Mouse (Mus musculus) pancreas, adult 10 weeks (tissue): ENCODE measurements around the gene Hils1. TPM values are rescaled to one million over a fixed set of nuclear protein-coding genes. Genes with fewer than 3 reads are reported as not detected.

Source experiments
- polyA plus RNA-seq: library from polyadenylated mRNA; stranded (reverse); fragments of 350-450 nt; fragmentation: Illumina TruSeq; extraction: RNeasy Lipid Tissue Mini Kit (QIAGEN cat#74804); gene quantifications from one replicate; pipeline ENCODE4 v1.2.3, GENCODE M21; 2015; ENCODE audit warnings: low read depth, low replicate concordance; ENCODE audit not compliant: insufficient read depth

Gene Hils1
- not detected for polyA plus RNA-seq

DNA sequence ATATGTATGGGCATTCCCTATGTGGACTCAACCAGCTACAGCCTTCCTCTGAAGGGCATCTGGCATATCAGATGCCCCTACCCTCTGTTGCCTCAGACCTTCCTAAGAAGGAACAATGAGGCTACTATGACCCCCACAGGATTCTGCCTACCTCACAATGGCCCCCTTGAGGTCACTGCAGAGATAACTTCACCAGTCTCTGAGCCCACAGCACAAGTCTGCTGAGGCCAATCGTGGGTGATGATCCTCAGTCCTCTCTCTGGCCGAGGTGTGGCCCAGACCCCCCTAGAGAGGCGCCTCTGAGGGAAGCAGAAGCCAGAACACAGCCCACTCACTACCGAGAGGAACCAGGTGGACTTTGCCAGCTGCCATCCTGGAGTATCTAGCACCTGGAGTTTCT lies at the start of gene Hils1:
Gene Hils1, plus strand, starts transcription at position 175 of the 400 bp plus-strand sequence.

DNA sequence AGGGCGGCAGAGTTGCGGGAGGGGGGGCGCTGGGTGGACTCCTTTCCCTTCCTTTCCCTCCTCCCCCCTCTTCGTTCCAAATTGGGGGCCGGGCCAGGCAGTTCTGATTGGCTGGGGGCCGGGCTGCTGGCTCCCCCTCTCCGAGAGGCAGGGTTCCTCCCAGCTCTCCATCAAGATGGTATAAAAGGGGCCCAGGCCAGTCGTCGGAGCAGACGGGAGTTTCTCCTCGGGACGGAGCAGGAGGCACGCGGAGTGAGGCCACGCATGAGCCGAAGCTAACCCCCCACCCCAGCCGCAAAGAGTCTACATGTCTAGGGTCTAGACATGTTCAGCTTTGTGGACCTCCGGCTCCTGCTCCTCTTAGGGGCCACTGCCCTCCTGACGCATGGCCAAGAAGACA lies 31.3 kb upstream of the Hils1 start, which contains the start of gene Col1a1:
Gene Col1a1, plus strand, starts transcription at position 180 of the 400 bp plus-strand sequence.

GRCm38 (mm10) chr11:94976199-94976598 lies 8.8 kb downstream of the Hils1 start, which contains the start of gene Sgca:
Sgca (minus strand) TSS chr11:94976327.

DNA sequence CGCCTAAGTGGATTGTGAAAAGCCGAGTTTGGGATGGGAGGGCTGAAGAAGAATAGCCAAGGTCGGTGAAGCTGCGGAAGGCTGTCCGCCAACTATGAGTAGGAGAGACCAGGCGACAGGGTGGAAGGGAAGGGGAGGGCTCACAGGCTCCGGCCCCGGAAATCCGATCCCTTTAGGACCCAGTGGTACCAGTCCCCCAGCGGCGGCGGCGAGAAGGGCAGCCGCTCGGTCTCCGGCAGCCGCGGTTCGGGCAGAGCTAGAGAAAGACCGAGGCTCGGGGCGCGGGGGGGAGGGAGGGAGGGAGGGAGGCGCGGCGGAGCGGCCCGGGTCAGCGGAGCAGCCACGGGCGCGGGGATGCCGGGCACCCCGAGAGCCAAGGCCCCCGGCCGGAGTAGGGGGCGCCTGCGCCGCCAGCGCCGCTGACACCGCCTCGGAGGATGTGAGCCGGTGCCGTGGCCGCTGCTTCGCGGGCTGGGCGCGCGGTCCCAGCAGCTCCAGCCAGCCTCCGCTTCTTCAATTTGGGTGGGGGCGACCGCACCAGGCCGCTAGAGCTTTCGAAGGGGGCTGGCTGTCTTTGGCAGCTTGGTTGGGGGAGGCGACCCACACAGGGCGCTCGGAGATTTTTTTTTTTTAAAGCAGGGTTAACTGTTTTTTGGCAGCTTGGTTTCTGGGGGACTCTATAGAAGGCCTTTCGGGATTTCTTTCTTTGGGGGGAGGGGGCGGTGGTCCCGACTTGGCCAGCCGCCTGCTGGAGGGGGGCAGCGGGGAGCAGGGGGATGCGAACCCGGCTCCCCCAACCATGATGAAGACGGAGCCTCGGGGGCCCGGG lies 23.6 kb downstream of the Hils1 start, which contains the start of gene Ppp1r9b:
Gene Ppp1r9b, plus strand, starts transcription at position 287 of the 829 bp plus-strand sequence.

DNA sequence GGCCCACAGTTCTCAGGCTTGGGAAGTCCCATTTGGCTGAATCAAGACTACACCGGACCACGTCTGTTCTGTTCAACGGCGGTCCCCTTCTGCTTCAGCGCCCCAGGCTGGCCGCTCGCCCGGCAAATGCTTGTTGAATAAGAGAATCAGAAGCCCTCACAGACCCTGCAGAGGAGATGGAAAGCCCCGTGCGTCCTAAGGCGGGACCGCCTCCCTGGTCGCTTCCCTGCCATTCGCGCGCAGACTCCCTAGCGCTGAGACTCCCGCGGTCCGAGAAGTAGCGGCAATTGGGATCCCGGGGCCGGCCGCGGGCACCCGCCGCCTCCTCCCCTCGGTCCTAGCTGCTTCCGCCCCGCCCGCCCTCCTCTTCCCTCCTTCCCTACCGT lies 42.2 kb downstream of the Hils1 start, which contains the start of gene Samd14:
Gene Samd14, plus strand, starts transcription at position 251 of the 386 bp plus-strand sequence.

Other genes with a start within 250 kb of the Hils1 start
- gene Cdc34b, start 225.8 kb upstream of the Hils1 start, polyA plus RNA-seq = not detected
- not detected for gene Tmem92, start 184.9 kb upstream of the Hils1 start, polyA plus RNA-seq
- 30.3 TPM for gene Col1a1, start 31.4 kb upstream of the Hils1 start, polyA plus RNA-seq
- gene Sgca, start 8.7 kb downstream of the Hils1 start, polyA plus RNA-seq = not detected
- 14.5 TPM for gene Ppp1r9b, start 23.4 kb downstream of the Hils1 start, polyA plus RNA-seq
- 1.2 TPM for gene Samd14, start 42.3 kb downstream of the Hils1 start, polyA plus RNA-seq
- 9.8 TPM for gene Pdk2, start 73.8 kb downstream of the Hils1 start, polyA plus RNA-seq
- gene Itga3, start 109.2 kb downstream of the Hils1 start, polyA plus RNA-seq = 9.4 TPM
- gene Dlx3, start 152.5 kb downstream of the Hils1 start, polyA plus RNA-seq = not detected
- not detected for gene Dlx4, start 178.7 kb downstream of the Hils1 start, polyA plus RNA-seq